Mouse (Mus musculus) kidney, embryonic 16.5 days (tissue): ENCODE results near the gene Mrgprg. TPM values are rescaled to one million over a fixed set of nuclear protein-coding genes. Genes with fewer than 3 reads are reported as not detected.

Experiments
- ATAC-seq: fragments of 200-750 bp; cut with Nextera tagmentation; 2 replicates; pipeline ENCODE4 v1.8.0; 2017; ENCODE audit warnings: moderate TSS enrichment; ENCODE audit not compliant: low FRiP score, low TSS enrichment
- H3K27ac ChIP-seq: fragments of 300-500 bp; sonication (generic); 2 replicates; pipeline ENCODE4 v1.5.1; 2014; ENCODE audit warnings: low read length
- H3K27me3 ChIP-seq: fragments of 300-500 bp; sonication (generic); 2 replicates; pipeline ENCODE4 v1.6.1; 2014; ENCODE audit warnings: low read length, control low read depth, mixed read lengths; ENCODE audit not compliant: insufficient read depth
- H3K36me3 ChIP-seq: fragments of 300-500 bp; sonication (generic); 2 replicates; pipeline ENCODE4 v1.6.1; 2014; ENCODE audit warnings: low read length, control low read depth, mixed read lengths; ENCODE audit not compliant: insufficient read depth
- H3K4me1 ChIP-seq: fragments of 300-500 bp; sonication (generic); 2 replicates; pipeline ENCODE4 v1.6.1; 2014; ENCODE audit warnings: low read length, control low read depth, mixed read lengths; ENCODE audit not compliant: insufficient read depth
- H3K4me2 ChIP-seq: fragments of 300-500 bp; sonication (generic); replicated peaks from 2 replicates; pipeline ENCODE4 v1.6.1; 2014; ENCODE audit warnings: low read depth, low read length
- H3K4me3 ChIP-seq: fragments of 300-500 bp; sonication (generic); 2 replicates; pipeline ENCODE4 v1.5.1; 2014; ENCODE audit warnings: mild to moderate bottlenecking, low read length
- H3K9ac ChIP-seq: fragments of 300-500 bp; sonication (generic); replicated peaks from 2 replicates; pipeline ENCODE4 v1.6.1; 2014; ENCODE audit warnings: low read length
- H3K9me3 ChIP-seq: fragments of 300-500 bp; sonication (generic); 2 replicates; pipeline ENCODE4 v1.6.1; 2016; ENCODE audit warnings: low read length, control low read depth
- WGBS: fragments of 180-500 bp; shearing (Covaris S2); extraction: QIAGEN DNeasy Blood & Tissue Kit; methylation state at CpG from one replicate; pipeline ENCODE4 v1.1.7; 2014; 5-methylcytosine and 5-hydroxymethylcytosine counted together
- polyA plus RNA-seq: library from polyadenylated mRNA; unstranded; fragments of >200 nt; fragmentation: Nextera tagmentation; extraction: Ambion mirVana; gene quantifications from 2 replicates; pipeline ENCODE4 v1.2.1, GENCODE M21; 2015

The Mrgprg gene
- polyA plus RNA-seq, 1 experiment from 2014 or later: not detected

- Histone ChIP-seq H3K27ac (peak overlapping the region; percentile 86), H3K9me3 (no peaks in the 10 kb centered on the region), H3K36me3 (no peaks in the 10 kb centered on the region), H3K4me2 (peak overlapping the region; percentile 61), H3K4me3 (peak overlapping the region; percentile 46), H3K27me3 (no peaks in the 10 kb centered on the region), H3K4me1 (peaks cover 27% of the 10 kb centered on the region), H3K9ac (peak overlapping the region; percentile 64)
- ATAC-seq: peak; percentile 73
- WGBS: 15% methylated on average over 6 of the region's 6 CpGs
These were observed 16.7 kb upstream of the Mrgprg start for GRCm38 (mm10) chr7:143783378-143783995.

GRCm38 (mm10) chr7:143777375-143777774 lies 10.6 kb upstream of the Mrgprg start:
- no peaks in the 10 kb centered on the region for H3K27me3 ChIP-seq
- H3K9me3 ChIP-seq: no peaks in the 10 kb centered on the region
- no peak overlapping the region for H3K4me2 ChIP-seq
- ATAC-seq: no peak
- no peak overlapping the region for H3K9ac ChIP-seq
- H3K36me3 ChIP-seq: no peaks in the 10 kb centered on the region
- no peaks in the 10 kb centered on the region for H3K4me1 ChIP-seq
- no peak overlapping the region for H3K4me3 ChIP-seq
- H3K27ac ChIP-seq: no peak overlapping the region
- 35% methylated on average over 2 of the region's 2 CpGs for WGBS

- Histone ChIP-seq H3K27me3 (no peaks in the 10 kb centered on the region), H3K9ac (no peak overlapping the region), H3K9me3 (no peaks in the 10 kb centered on the region), H3K4me2 (no peak overlapping the region), H3K27ac (no peak overlapping the region), H3K36me3 (no peaks in the 10 kb centered on the region), H3K4me3 (no peak overlapping the region), H3K4me1 (no peaks in the 10 kb centered on the region)
- no peak for ATAC-seq
- WGBS: 37% methylated on average over 3 of the region's 3 CpGs
These were observed 9.3 kb upstream of the Mrgprg start for GRCm38 (mm10) chr7:143776137-143776536.

- no peak for ATAC-seq
- whole genome bisulfite sequencing: 18% methylated on average over 1 of the region's 1 CpGs
- no peak overlapping the region for H3K27ac ChIP-seq
These were observed 2.7 kb upstream of the Mrgprg start for GRCm38 (mm10) chr7:143769461-143769860.

GRCm38 (mm10) chr7:143768267-143768666 lies 1.5 kb upstream of the Mrgprg start:
- no peak overlapping the region for H3K27ac ChIP-seq
- 71% methylated on average over 6 of the region's 6 CpGs for WGBS
- H3K4me3 ChIP-seq: no peak overlapping the region
- H3K36me3 ChIP-seq: no peaks in the 10 kb centered on the region
- no peak overlapping the region for H3K4me2 ChIP-seq
- H3K9me3 ChIP-seq: no peaks in the 10 kb centered on the region
- H3K9ac ChIP-seq: no peak overlapping the region
- H3K4me1 ChIP-seq: no peaks in the 10 kb centered on the region
- H3K27me3 ChIP-seq: peaks cover 21% of the 10 kb centered on the region
- ATAC-seq: no peak

More at GRCm38 (mm10) chr7:143769461-143769860, 2.7 kb upstream of the Mrgprg start:
- H3K27me3 ChIP-seq: peaks cover 18% of the 10 kb centered on the region
- no peak overlapping the region for H3K4me2 ChIP-seq
- H3K9me3 ChIP-seq: no peaks in the 10 kb centered on the region
- H3K4me1 ChIP-seq: no peaks in the 10 kb centered on the region
- H3K36me3 ChIP-seq: no peaks in the 10 kb centered on the region
- H3K4me3 ChIP-seq: no peak overlapping the region
- H3K9ac ChIP-seq: no peak overlapping the region

- Histone ChIP-seq H3K9ac (no peak overlapping the region), H3K9me3 (no peaks in the 10 kb centered on the region), H3K4me3 (no peak overlapping the region), H3K27ac (no peak overlapping the region), H3K4me1 (no peaks in the 10 kb centered on the region), H3K4me2 (no peak overlapping the region), H3K27me3 (peaks cover 21% of the 10 kb centered on the region), H3K36me3 (no peaks in the 10 kb centered on the region)
- no peak for ATAC-seq
- 75% methylated on average over 19 of the region's 19 CpGs for WGBS
These were observed 1.8 kb downstream of the Mrgprg start for GRCm38 (mm10) chr7:143764876-143765530.

GRCm38 (mm10) chr7:143763794-143764193 lies 3.0 kb downstream of the Mrgprg start:
- no peak overlapping the region for H3K4me2 ChIP-seq
- H3K27ac ChIP-seq: no peak overlapping the region
- no peaks in the 10 kb centered on the region for H3K4me1 ChIP-seq
- ATAC-seq: peak; percentile 81; the same call in 1 of the 2 replicates
- H3K4me3 ChIP-seq: no peak overlapping the region
- no peaks in the 10 kb centered on the region for H3K36me3 ChIP-seq
- no peak overlapping the region for H3K9ac ChIP-seq
- no peaks in the 10 kb centered on the region for H3K9me3 ChIP-seq
- WGBS: 26% methylated on average over 3 of the region's 3 CpGs
- peaks cover 21% of the 10 kb centered on the region for H3K27me3 ChIP-seq

GRCm38 (mm10) chr7:143758956-143759355 lies 7.8 kb downstream of the Mrgprg start:
- H3K36me3 ChIP-seq: no peaks in the 10 kb centered on the region
- no peak overlapping the region for H3K9ac ChIP-seq
- ATAC-seq: no peak
- no peak overlapping the region for H3K4me3 ChIP-seq
- WGBS: 69% methylated on average over 3 of the region's 3 CpGs
- H3K9me3 ChIP-seq: no peaks in the 10 kb centered on the region
- peaks cover 10% of the 10 kb centered on the region for H3K4me1 ChIP-seq
- H3K27ac ChIP-seq: no peak overlapping the region
- no peak overlapping the region for H3K4me2 ChIP-seq
- H3K27me3 ChIP-seq: peaks cover 13% of the 10 kb centered on the region; the same call in 1 of the 2 replicates

GRCm38 (mm10) chr7:143757696-143758095 lies 9.1 kb downstream of the Mrgprg start:
- Histone ChIP-seq H3K27ac (no peak overlapping the region), H3K36me3 (no peaks in the 10 kb centered on the region), H3K27me3 (peaks cover 13% of the 10 kb centered on the region; the same call in 1 of the 2 replicates), H3K9ac (no peak overlapping the region), H3K4me1 (peaks cover 10% of the 10 kb centered on the region), H3K4me3 (no peak overlapping the region), H3K4me2 (peak overlapping the region; percentile 88; the same call in 1 of the 2 replicates), H3K9me3 (no peaks in the 10 kb centered on the region)
- ATAC-seq: no peak
- WGBS: 77% methylated on average over 3 of the region's 3 CpGs

- Histone ChIP-seq H3K4me1 (peaks cover 10% of the 10 kb centered on the region), H3K27ac (no peak overlapping the region), H3K9me3 (no peaks in the 10 kb centered on the region), H3K4me2 (peak overlapping the region; percentile 88), H3K4me3 (peak overlapping the region; percentile 47), H3K27me3 (peaks cover 13% of the 10 kb centered on the region; the same call in 1 of the 2 replicates), H3K9ac (peak overlapping the region; percentile 50), H3K36me3 (no peaks in the 10 kb centered on the region)
- WGBS: 1% methylated on average over 15 of the region's 15 CpGs
- ATAC-seq: peak; percentile 85
These were observed 9.8 kb downstream of the Mrgprg start for GRCm38 (mm10) chr7:143757027-143757390.
